Comparison of ENCODE assay signal across 8 mouse cellular contexts in genomic region chr10:39811507-39811906, GRCm38 (mm10).
DNase-seq lines count a peak whose midpoint lies in the region; ATAC-seq and TF ChIP-seq lines count a peak whose summit lies in the region.

No protein-coding gene starts in this region.

- H3K4me1 ChIP-seq in forebrain, postnatal 0 days (ENCODE audit: insufficient read depth): no peaks in the 10 kb centered on the region
- H3K4me1 ChIP-seq in forebrain, embryonic 12.5 days: no peaks in the 10 kb centered on the region

- TF ChIP-seq CTCF in forebrain, postnatal 0 days (IDR thresholded peaks at IDR 0.05; ENCODE audit: low read depth): peak; percentile 57

- peaks cover 49% of the 10 kb centered on the region for H3K36me3 ChIP-seq in forebrain, postnatal 0 days (ENCODE audit: insufficient read depth)
- H3K36me3 ChIP-seq in forebrain, embryonic 12.5 days (replicated peaks): peaks cover 52% of the 10 kb centered on the region

- DNase-seq in forebrain, postnatal 0 days: peak; percentile 22
- DNase-seq in 3134 (ENCODE audit: extremely low read depth, insufficient read length, low spot score): peak; percentile 11
- peak; percentile 33 for DNase-seq in WW6 (ENCODE audit: low read depth, low spot score)
- peak; percentile 56 for DNase-seq in embryo, embryonic 11 days
- peak; percentile 37 for DNase-seq in kidney, postnatal 14 days
- DNase-seq in natural killer cell, adult 2 months (ENCODE audit: low spot score in 2 of 2): peak; percentile 30 to 51
- no peak for DNase-seq in urinary bladder, adult 2 months (ENCODE audit: low spot score)

- H3K4me3 ChIP-seq in forebrain, postnatal 0 days (ENCODE audit: low read depth, low read length): no peak overlapping the region
- H3K4me3 ChIP-seq in forebrain, embryonic 12.5 days (replicated peaks): no peak overlapping the region

- no peaks in the 10 kb centered on the region for H3K9me3 ChIP-seq in forebrain, postnatal 0 days (ENCODE audit: low read length)
- H3K9me3 ChIP-seq in forebrain, embryonic 12.5 days: no peaks in the 10 kb centered on the region

- no peak overlapping the region for H3K4me2 ChIP-seq in forebrain, postnatal 0 days (ENCODE audit: low read depth)
- no peak overlapping the region for H3K4me2 ChIP-seq in forebrain, embryonic 12.5 days

- no peak overlapping the region for H3K27ac ChIP-seq in forebrain, postnatal 0 days (ENCODE audit: low read depth, low read length)
- no peak overlapping the region for H3K27ac ChIP-seq in forebrain, embryonic 12.5 days

- WGBS in forebrain, postnatal 0 days: 75% methylated on average over 3 of the region's 3 CpGs
- WGBS in forebrain, embryonic 12.5 days: 60% methylated on average over 3 of the region's 3 CpGs

- no peaks in the 10 kb centered on the region for H3K27me3 ChIP-seq in forebrain, postnatal 0 days (ENCODE audit: insufficient read depth, low read length)
- no peaks in the 10 kb centered on the region for H3K27me3 ChIP-seq in forebrain, embryonic 12.5 days

- ATAC-seq in forebrain, postnatal 0 days: peak; percentile 58; the same call in 1 of the 2 replicates
- no peak for ATAC-seq in forebrain, embryonic 12.5 days (ENCODE audit: low FRiP score)

- H3K9ac ChIP-seq in forebrain, postnatal 0 days: no peak overlapping the region
- no peak overlapping the region for H3K9ac ChIP-seq in forebrain, embryonic 12.5 days
